Mouse (Mus musculus) lung, embryonic 14.5 days (tissue): ENCODE measurements around the gene Farsb. TPM values are rescaled to one million over a fixed set of nuclear protein-coding genes. Genes with fewer than 3 reads are reported as not detected.
A peak's percentile ranks its signal among the peaks of the same experiment; 100 is the strongest.

Source experiments
- ATAC-seq: fragments of 200-750 bp; cut with Nextera tagmentation; 2 replicates; pipeline ENCODE4 v1.8.0; 2017; ENCODE audit warnings: mild to moderate bottlenecking, moderate TSS enrichment, moderate library complexity; ENCODE audit not compliant: insufficient read depth
- DNase-seq: peaks from one replicate; pipeline ENCODE4 v3.0.0-alpha.2; 2015
- H3K27ac ChIP-seq: fragments of 300-500 bp; sonication (generic); 2 replicates; pipeline ENCODE4 v1.5.1; 2014; ENCODE audit warnings: low read depth, mild to moderate bottlenecking, moderate library complexity
- H3K27me3 ChIP-seq: fragments of 300-500 bp; sonication (generic); 2 replicates; pipeline ENCODE4 v1.6.1; 2014; ENCODE audit warnings: low read length, control low read depth; ENCODE audit not compliant: insufficient read depth
- H3K36me3 ChIP-seq: fragments of 300-500 bp; sonication (generic); 2 replicates; pipeline ENCODE4 v1.6.1; 2014; ENCODE audit warnings: control low read depth; ENCODE audit not compliant: insufficient read depth
- H3K4me1 ChIP-seq: fragments of 300-500 bp; sonication (generic); 2 replicates; pipeline ENCODE4 v1.6.1; 2014; ENCODE audit warnings: antibody characterized with exemption, control low read depth; ENCODE audit not compliant: insufficient read depth
- H3K4me2 ChIP-seq: fragments of 300-500 bp; sonication (generic); 2 replicates; pipeline ENCODE4 v1.6.1; 2014; ENCODE audit warnings: mild to moderate bottlenecking
- H3K4me3 ChIP-seq: fragments of 300-500 bp; sonication (generic); 2 replicates; pipeline ENCODE4 v1.5.1; 2014; ENCODE audit warnings: low read depth, low read length
- H3K9ac ChIP-seq: fragments of 300-500 bp; sonication (generic); 2 replicates; pipeline ENCODE4 v1.6.1; 2014
- H3K9me3 ChIP-seq: fragments of 300-500 bp; sonication (generic); 2 replicates; pipeline ENCODE4 v1.6.1; 2016; ENCODE audit warnings: low read depth, low read length, control low read depth
- CTCF ChIP-seq: IDR thresholded peaks from 2 replicates; pipeline ENCODE4 v1.5.1; 2016; ENCODE audit warnings: antibody characterized with exemption, low read depth
- WGBS: fragments of 180-500 bp; shearing (Covaris S2); extraction: QIAGEN DNeasy Blood & Tissue Kit; methylation state at CpG from one replicate; pipeline ENCODE4 v1.1.7; 2014; 5-methylcytosine and 5-hydroxymethylcytosine counted together
- polyA plus RNA-seq: library from polyadenylated mRNA; unstranded; fragments of >200 nt; fragmentation: Nextera tagmentation; extraction: Ambion mirVana; gene quantifications from 2 replicates; pipeline ENCODE4 v1.2.1, GENCODE M21; 2014

Gene Farsb
- polyA plus RNA-seq, 1 experiment from 2014 or later: 140 TPM

- no peak overlapping the region for H3K4me2 ChIP-seq
- no peaks in the 10 kb centered on the region for H3K9me3 ChIP-seq
- no peak for ATAC-seq
- 90% methylated on average over 6 of the region's 6 CpGs for WGBS
- no peak overlapping the region for H3K9ac ChIP-seq
- H3K4me1 ChIP-seq: no peaks in the 10 kb centered on the region
- no peak for DNase-seq
- no peak overlapping the region for H3K27ac ChIP-seq
- H3K36me3 ChIP-seq: peaks cover 23% of the 10 kb centered on the region
- H3K27me3 ChIP-seq: no peaks in the 10 kb centered on the region
- H3K4me3 ChIP-seq: no peak overlapping the region
- no peak for TF ChIP-seq CTCF
Measured at GRCm38 (mm10) chr1:78420271-78420670, 68.4 kb downstream of the Farsb start.

GRCm38 (mm10) chr1:78419593-78419992 is 69.1 kb downstream of the Farsb start:
- H3K27ac ChIP-seq: no peak overlapping the region
- no peaks in the 10 kb centered on the region for H3K9me3 ChIP-seq
- ATAC-seq (peak; percentile 82), DNase-seq (peak; percentile 94)
- no peak overlapping the region for H3K4me2 ChIP-seq
- WGBS: 42% methylated on average over 4 of the region's 4 CpGs
- TF ChIP-seq CTCF: peak; percentile 83
- no peak overlapping the region for H3K4me3 ChIP-seq
- peaks cover 18% of the 10 kb centered on the region for H3K36me3 ChIP-seq
- no peak overlapping the region for H3K9ac ChIP-seq
- H3K27me3 ChIP-seq: no peaks in the 10 kb centered on the region
- H3K4me1 ChIP-seq: no peaks in the 10 kb centered on the region

- ATAC-seq (no peak), DNase-seq (no peak)
- WGBS: 95% methylated on average over 9 of the region's 9 CpGs
- H3K4me1 ChIP-seq: no peaks in the 10 kb centered on the region
- no peaks in the 10 kb centered on the region for H3K9me3 ChIP-seq
- peaks cover 3% of the 10 kb centered on the region; the same call in 1 of the 2 replicates for H3K36me3 ChIP-seq
- no peak overlapping the region for H3K4me2 ChIP-seq
- H3K4me3 ChIP-seq: no peak overlapping the region
- no peak for TF ChIP-seq CTCF
- H3K27me3 ChIP-seq: no peaks in the 10 kb centered on the region
- no peak overlapping the region for H3K9ac ChIP-seq
- no peak overlapping the region for H3K27ac ChIP-seq
Measured at GRCm38 (mm10) chr1:78417154-78417911, 71.4 kb downstream of the Farsb start.

- Histone ChIP-seq H3K4me3 (no peak overlapping the region), H3K9me3 (no peaks in the 10 kb centered on the region), H3K36me3 (no peaks in the 10 kb centered on the region), H3K4me2 (no peak overlapping the region), H3K27me3 (no peaks in the 10 kb centered on the region), H3K9ac (no peak overlapping the region), H3K4me1 (no peaks in the 10 kb centered on the region), H3K27ac (no peak overlapping the region)
- DNase-seq: no peak
- WGBS: 79% methylated on average over 5 of the region's 5 CpGs
- no peak for ATAC-seq
- TF ChIP-seq CTCF: no peak
Measured at GRCm38 (mm10) chr1:78414421-78414820, 74.3 kb downstream of the Farsb start.

GRCm38 (mm10) chr1:78412668-78413067 is 76.0 kb downstream of the Farsb start:
- H3K27ac ChIP-seq: no peak overlapping the region
- no peak overlapping the region for H3K4me3 ChIP-seq
- H3K27me3 ChIP-seq: no peaks in the 10 kb centered on the region
- ATAC-seq (no peak; the same call in 1 of the 2 replicates), DNase-seq (peak; percentile 52)
- no peak overlapping the region for H3K9ac ChIP-seq
- H3K36me3 ChIP-seq: no peaks in the 10 kb centered on the region
- no peak overlapping the region for H3K4me2 ChIP-seq
- no peaks in the 10 kb centered on the region for H3K4me1 ChIP-seq
- 22% methylated on average over 7 of the region's 7 CpGs for WGBS
- no peaks in the 10 kb centered on the region for H3K9me3 ChIP-seq
- TF ChIP-seq CTCF: no peak

GRCm38 (mm10) chr1:78409396-78409795 is 79.3 kb downstream of the Farsb start:
- 89% methylated on average over 2 of the region's 2 CpGs for WGBS
- Histone ChIP-seq H3K4me3 (no peak overlapping the region), H3K27ac (no peak overlapping the region), H3K9ac (no peak overlapping the region), H3K4me1 (no peaks in the 10 kb centered on the region), H3K36me3 (no peaks in the 10 kb centered on the region), H3K27me3 (no peaks in the 10 kb centered on the region), H3K4me2 (no peak overlapping the region), H3K9me3 (no peaks in the 10 kb centered on the region)
- TF ChIP-seq CTCF: no peak
- ATAC-seq (no peak), DNase-seq (no peak)

- DNase-seq (no peak), ATAC-seq (no peak)
- Histone ChIP-seq H3K27ac (no peak overlapping the region), H3K36me3 (no peaks in the 10 kb centered on the region), H3K4me3 (no peak overlapping the region), H3K4me2 (no peak overlapping the region), H3K9me3 (no peaks in the 10 kb centered on the region), H3K4me1 (no peaks in the 10 kb centered on the region), H3K27me3 (no peaks in the 10 kb centered on the region), H3K9ac (no peak overlapping the region)
- TF ChIP-seq CTCF: no peak
- 84% methylated on average over 4 of the region's 4 CpGs for WGBS
Measured at GRCm38 (mm10) chr1:78401413-78401812, 87.3 kb downstream of the Farsb start.
